Mouse (Mus musculus) ZHBTc4 (cell line): ENCODE measurements at regions not wholly inside any gene's neighbourhood (a gene's known extent, or its start where the extent isn't known, plus 50 kb on each side); places are given as distances from the start of the nearest gene placed in this dataset.

Experiments used
- DNase-seq: peaks from one replicate; pipeline ENCODE4 v3.0.0-alpha.2; 2011; ENCODE audit warnings: low read depth, low spot score

DNA sequence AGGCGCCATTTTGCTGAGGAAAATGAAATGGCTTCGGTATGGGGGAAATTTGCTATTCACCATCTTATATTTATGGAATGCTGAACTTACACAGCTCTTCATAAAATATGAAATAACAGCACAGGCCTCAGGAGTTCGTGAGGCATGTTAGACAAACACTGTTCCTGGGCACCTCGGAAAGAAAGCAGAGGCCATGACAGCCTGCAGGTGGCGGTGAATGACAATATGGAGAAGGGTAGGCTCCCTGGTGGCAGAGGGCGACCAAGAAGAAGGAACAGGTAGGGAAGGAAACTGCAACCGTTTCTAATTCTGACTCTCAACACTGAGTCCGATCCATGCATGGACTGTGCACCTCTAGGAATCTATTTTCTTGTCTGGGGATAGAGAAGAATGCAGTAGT is 553.6 kb upstream of the Tmpo start:
- DNase-seq: no peak

GRCm38 (mm10) chr10:91732007-91732589 is 551.0 kb upstream of the Tmpo start:
- no peak for DNase-seq

DNA sequence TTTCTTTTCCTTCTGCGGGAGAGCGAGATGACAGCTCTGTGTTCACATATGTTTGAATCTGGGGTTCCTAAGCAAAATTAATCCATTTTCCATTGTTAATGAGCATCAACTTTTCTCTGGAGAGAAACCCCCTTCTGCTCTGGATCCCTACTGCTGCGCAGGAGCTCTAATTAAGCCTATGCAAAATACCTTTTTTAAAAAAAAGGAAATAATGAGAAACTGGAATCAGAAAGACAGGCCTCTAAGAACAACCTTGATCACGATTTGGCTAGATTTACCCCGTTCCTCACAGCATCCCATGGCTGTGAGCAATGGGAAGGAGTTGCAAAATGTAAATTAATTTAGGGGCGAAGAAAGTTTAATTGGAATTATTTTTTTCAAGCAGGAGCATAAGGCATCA is 548.9 kb upstream of the Tmpo start:
- DNase-seq: no peak

GRCm38 (mm10) chr10:91719561-91720371 is 538.7 kb upstream of the Tmpo start:
- DNase-seq: no peak

DNA sequence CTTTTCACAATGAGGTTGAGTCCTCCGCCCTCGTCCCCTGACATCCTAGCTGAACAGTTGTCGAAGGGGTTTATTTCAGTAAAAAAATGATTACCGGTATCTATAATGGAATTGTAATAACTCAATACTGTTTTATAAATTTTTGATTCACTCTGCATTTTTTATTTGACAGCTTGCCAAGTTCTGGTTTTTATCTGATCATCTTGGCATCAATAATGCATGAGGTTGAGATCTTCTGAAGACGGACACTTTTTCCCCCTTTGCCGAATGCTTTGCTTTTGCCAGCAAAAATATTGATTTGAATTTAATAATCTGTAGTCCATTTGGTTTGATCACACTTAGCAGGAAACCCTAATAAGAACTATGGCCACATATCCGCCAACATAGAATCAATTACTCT is 535.5 kb upstream of the Tmpo start:
- DNase-seq: no peak

DNA sequence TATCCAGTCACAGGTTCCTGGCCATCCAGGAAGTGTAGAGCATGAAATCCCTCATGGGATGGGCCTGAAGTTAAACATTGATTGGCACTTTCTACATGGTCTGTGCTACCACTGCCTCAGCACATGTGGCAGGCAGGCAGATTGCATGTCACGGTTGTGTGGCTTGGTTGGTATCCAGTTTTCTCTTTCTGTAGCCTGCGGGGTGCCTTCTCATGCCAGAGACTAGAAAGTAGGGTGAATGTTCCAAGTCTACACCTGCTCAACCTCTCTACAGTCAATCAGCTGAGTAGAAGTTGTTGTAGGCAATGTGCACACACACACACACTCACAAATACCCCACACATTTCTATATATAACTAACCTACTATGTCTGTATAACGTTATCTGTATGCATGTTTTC is 533.5 kb upstream of the Tmpo start:
- no peak for DNase-seq

- DNase-seq: no peak
Observed at GRCm38 (mm10) chr10:91713529-91713928, 532.4 kb upstream of the Tmpo start.

DNA sequence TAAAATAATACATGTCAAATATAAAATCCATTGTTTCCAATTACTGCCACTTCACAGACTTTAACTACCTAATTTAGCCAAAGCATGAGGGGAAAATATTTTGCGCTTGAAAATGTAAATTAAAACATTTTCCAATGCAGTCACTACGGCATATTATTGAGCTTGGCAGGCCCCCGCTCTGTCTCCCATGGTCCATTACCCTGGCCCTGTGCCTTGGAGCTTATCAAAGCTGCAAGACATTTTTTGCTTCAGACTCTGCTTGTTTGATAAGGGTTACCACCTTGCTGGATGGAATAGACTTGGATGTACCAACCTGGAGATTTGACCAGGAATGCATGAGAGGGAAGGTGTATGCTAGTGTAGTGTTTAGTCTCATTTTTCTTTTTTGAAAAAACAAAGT is 525.7 kb upstream of the Tmpo start:
- DNase-seq: no peak

GRCm38 (mm10) chr10:91704751-91705150 is 523.6 kb upstream of the Tmpo start:
- no peak for DNase-seq

DNA sequence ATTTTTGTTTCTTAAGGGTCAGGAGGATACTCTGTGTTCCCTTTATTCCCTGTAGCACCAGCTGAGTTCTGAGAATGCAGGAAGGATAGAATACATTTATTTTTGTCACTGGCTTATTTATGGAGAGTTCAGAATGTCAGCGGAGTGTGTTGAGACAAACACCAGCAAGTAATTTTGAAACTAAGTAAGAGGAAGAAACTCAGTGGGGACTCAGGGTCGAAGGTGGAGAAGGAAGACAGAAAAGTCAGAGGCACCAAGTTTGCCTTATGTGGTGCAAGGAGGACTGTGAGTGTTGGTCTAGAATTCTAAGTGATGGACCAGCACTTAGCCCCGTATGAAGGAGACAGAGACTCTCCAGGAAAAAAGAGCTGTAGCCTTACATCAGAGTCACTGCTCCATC is 520.7 kb upstream of the Tmpo start:
- DNase-seq: no peak

DNA sequence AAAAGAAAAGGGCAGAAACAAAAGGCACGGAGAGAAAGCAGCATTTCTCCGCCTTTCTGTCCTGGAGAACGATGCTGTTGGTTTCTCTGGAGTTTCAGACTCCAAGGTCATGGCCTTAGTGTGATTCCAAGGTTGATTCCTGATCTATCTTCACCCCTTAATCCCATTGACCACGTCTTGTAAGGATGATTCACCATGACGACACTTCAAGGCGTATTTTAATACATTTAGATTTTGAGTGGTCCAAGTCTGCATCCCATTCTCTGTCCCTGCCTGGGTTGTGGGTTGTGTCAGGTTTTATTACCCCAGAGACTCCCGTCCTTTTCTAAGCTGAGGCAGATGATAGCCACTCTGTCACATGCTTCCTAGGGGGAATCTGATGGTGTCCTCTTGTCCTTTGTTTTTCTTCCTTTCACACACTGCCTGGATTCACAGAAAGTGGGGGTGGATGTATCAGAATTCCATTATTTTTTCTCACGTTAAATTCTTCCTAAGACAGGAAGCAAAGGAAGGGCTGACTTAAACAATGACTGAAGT is 505.0 kb upstream of the Tmpo start:
- no peak for DNase-seq

DNA sequence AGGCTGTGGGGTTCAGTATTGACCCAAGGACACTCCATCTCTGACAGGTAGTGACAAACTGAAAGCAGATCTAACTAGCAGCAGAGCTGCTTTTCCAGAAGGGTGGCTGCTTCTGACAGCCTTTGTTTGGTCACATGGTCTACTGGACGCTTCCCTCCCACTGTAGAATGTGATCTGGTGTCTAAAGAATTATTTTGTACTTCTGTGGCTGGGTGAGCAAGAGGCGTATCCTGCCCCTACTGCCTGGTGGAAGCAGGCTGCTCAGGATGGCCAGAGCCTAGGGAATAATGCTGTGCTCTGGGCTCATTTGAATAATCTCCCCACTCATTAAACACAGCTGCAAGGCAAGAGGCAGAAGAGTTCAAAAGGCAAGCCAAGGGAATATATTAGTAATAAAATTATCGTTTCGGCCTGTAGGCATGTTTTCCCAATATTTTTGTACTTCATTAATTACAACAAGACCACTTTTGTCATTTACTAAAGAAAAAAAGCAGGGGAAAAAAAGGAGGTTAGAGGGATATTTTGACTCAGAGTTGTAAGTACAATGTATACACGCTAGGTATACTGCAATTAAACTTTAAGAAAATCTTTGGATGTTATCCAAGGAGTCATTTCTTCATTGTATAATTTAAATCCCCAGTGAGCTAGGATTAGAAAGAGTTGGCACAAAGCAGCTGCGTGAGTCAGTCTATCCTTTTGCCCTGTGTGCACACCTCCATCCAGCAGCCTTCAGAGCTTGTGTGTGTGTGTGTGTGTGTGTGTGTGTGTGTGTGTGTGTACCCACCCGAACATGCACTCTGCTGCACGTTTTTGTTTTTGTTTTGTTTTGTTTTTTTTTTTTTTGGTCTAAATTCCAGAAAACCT is 504.3 kb upstream of the Tmpo start:
- no peak for DNase-seq

DNA sequence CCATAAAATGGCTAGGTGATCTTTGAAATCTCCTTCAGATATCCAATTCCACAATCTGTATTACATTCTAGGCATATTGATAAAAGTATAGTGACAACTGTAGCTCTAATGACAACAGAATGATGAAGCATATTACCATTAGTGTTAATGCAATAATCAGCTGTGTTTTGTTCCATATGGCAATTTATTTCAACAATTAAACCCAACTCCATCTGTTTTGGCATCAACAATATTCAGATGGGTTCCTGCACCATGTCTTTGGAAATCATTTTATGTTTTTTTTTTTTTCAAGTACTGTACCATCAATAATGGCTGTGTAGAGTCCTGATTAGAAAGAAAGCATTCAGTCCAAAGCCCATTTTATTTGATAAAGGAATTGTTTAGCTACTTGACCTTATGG is 498.5 kb upstream of the Tmpo start:
- DNase-seq: no peak

- no peak for DNase-seq
Observed at GRCm38 (mm10) chr10:91637911-91638310, 456.8 kb upstream of the Tmpo start.

DNA sequence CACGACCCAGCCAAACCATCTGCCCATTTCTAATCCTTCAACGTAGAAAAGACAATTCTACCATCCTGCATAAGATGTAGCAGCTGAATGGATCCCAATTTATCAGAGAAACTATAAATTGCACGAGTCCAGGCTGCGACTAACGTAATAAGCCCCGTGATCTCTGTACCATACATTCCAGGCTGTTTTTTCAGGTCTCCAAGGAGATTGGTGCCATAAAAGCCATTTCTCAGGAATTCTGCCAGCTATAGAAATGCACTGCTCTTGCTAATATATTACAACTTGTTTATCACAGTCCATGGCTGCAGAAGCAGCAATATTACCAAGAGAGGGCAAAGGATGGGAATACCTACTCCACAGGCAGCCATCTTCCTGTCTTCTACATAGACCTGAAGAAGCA is 447.6 kb upstream of the Tmpo start:
- no peak for DNase-seq

DNA sequence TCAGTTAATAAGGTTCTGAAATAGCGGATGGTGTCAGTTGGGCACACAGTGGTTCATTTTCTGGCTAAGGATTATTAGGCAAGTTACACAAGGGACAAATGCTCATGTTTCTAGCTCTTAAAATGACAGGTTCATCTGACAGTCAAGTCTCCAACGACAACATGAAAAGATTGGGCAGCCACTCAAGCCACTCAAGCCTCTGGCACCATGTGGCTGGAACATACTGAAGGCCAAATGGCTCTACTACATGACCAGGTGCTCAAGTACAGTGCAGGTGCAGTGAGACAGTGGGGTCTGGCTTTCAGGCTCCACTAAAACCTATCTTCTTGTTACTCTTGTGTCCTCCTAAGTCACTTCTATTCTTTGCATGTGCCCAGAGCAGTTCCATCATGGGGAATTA is 441.2 kb upstream of the Tmpo start:
- no peak for DNase-seq

DNA sequence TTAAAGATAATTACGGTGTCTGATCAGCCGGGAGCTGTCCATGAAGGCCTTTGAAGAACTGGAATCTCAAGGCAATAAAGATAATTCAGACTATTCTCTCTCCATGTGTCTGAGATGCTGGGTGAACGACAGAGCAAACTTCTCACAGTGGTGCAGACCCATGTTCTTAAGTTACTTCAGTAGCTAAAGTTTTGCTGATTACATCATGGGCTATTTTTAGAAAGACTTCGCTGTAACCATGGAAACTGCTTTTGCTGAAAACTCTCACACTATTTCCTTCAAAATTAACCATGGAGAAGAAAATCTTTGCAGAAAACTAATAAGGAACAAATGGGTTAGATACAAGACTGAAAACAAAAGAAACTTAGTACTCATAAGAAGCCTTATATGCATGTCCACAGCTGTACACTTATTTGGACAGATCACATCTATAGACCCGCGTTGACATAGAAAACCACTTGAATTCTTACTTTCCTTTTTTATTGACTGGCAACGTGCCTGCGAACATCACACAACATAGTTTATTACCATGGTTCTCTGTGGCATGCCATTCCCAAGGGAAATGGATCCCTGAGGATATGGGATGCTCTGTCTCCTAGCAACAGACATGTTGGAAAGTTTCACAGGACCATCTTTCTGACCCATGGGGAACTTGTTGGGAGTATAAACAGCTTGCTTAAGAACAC is 432.8 kb upstream of the Tmpo start:
- no peak for DNase-seq

DNA sequence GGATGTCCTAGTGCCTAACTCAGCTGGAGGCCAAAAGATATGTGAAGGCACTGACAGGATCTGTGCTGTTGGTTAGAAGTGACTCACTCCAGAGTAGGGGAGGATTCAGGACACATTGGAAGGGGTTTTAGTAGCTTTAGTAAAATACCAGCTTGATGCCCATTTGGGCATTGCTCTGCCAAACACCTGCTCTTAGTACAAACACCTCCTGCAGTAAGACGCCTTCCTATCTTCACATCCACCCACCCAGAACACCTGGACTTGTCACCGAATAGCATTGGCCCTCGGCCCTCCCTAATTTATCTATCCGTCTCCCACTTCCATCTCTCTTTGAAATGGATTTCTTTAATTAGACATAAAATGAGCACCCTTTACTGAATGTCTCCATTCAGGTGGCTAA is 430.9 kb upstream of the Tmpo start:
- DNase-seq: no peak

DNA sequence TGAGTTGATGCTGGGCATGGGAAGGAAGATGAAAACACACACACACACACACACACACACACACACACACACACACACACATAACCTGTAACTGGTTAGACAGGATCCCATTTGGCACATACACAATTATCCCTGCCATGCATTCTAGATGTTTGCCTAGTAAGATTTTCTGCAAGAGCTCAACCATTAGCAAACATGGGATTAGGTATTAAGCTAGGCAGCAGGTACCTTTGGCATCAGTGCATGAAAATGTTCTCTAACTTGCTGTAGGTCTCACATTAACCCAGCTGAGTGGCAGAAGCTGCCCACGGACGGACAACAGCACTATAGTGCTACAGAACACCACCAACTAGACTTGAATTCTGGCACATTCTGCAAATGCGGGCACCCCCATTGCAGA is 413.8 kb upstream of the Tmpo start:
- no peak for DNase-seq

GRCm38 (mm10) chr10:91593378-91593777 is 412.3 kb upstream of the Tmpo start:
- no peak for DNase-seq

- no peak for DNase-seq
Observed at GRCm38 (mm10) chr10:91591845-91592244, 410.7 kb upstream of the Tmpo start.

DNA sequence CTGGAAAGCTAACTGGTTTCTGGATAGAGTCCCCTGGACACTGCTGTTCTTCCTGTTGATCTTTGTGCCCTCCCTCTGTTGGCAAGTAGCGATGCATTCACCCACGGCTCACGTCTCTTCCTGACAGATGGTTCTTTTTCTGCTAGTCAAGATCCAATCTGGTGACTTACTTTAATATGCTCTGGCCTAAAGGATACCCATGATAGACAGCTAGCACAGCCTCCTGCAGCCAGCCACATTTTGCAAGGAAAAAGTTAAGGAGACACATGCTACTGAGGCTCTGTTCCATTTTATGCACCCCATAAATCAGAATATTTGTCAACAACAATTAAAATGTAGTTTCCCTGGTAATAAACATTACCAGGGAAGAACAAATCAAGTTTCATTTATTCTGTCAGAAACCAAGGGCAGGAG is 410.3 kb upstream of the Tmpo start:
- DNase-seq: no peak
